Mouse (Mus musculus): ENCODE measurements around the gene Cyp2w1.

Cyp2w1 gene

GRCm38 (mm10) chr5:139367884-139368458 is 15.6 kb downstream of the Cyp2w1 start:
- no peak for DNase-seq

- DNase-seq: no peak
These were observed 16.4 kb downstream of the Cyp2w1 start for GRCm38 (mm10) chr5:139368638-139369320.

- no peak for DNase-seq
These were observed 17.9 kb downstream of the Cyp2w1 start for GRCm38 (mm10) chr5:139370336-139370735.

GRCm38 (mm10) chr5:139371118-139371517 is 18.7 kb downstream of the Cyp2w1 start:
- no peak for DNase-seq

GRCm38 (mm10) chr5:139371631-139372401 is 19.4 kb downstream of the Cyp2w1 start:
- DNase-seq: peak; percentile 94

GRCm38 (mm10) chr5:139373126-139373525 is 20.7 kb downstream of the Cyp2w1 start:
- DNase-seq: no peak

- DNase-seq: no peak
These were observed 21.6 kb downstream of the Cyp2w1 start for GRCm38 (mm10) chr5:139373889-139374444.

GRCm38 (mm10) chr5:139374841-139375240 is 22.4 kb downstream of the Cyp2w1 start:
- no peak for DNase-seq

- DNase-seq: peak; percentile 28
These were observed 25.3 kb downstream of the Cyp2w1 start, which contains the start of gene Gpr146 for GRCm38 (mm10) chr5:139377468-139378270. Gpr146 (plus strand) TSS chr5:139377697.

GRCm38 (mm10) chr5:139378271-139378556 is 25.8 kb downstream of the Cyp2w1 start:
- no peak for DNase-seq

GRCm38 (mm10) chr5:139378986-139379629 is 26.7 kb downstream of the Cyp2w1 start:
- peak; percentile 45 for DNase-seq

GRCm38 (mm10) chr5:139379771-139380384 is 27.5 kb downstream of the Cyp2w1 start:
- no peak for DNase-seq

GRCm38 (mm10) chr5:139380385-139381248 is 28.2 kb downstream of the Cyp2w1 start:
- DNase-seq: peak; percentile 96

GRCm38 (mm10) chr5:139381586-139382513 is 29.4 kb downstream of the Cyp2w1 start:
- DNase-seq: peak; percentile 36

- DNase-seq: peak; percentile 35
These were observed 30.3 kb downstream of the Cyp2w1 start for GRCm38 (mm10) chr5:139382760-139383159.

GRCm38 (mm10) chr5:139383234-139383633 is 30.8 kb downstream of the Cyp2w1 start:
- DNase-seq: peak; percentile 31

- DNase-seq: no peak
These were observed 32.1 kb downstream of the Cyp2w1 start for GRCm38 (mm10) chr5:139384531-139384930.

- no peak for DNase-seq
These were observed 33.6 kb downstream of the Cyp2w1 start for GRCm38 (mm10) chr5:139386047-139386446.

GRCm38 (mm10) chr5:139387329-139388194 is 35.1 kb downstream of the Cyp2w1 start:
- peak; percentile 65 for DNase-seq

Data from retina, postnatal 1 day (tissue).